Mouse (Mus musculus) forebrain, embryonic 14.5 days (tissue): Measurements from ENCODE around the gene Glb1l. TPM values are rescaled to one million over a fixed set of nuclear protein-coding genes. Genes with fewer than 3 reads are reported as not detected.
"Not testable (repeated sequence)": the region's sequence is repeated elsewhere in the genome, so short reads cannot be mapped to it uniquely, and the experiment has no call there.

Source experiments
- ATAC-seq: fragments of 200-750 bp; cut with Nextera tagmentation; 2 replicates; pipeline ENCODE4 v1.8.0; 2017; ENCODE audit warnings: mild to moderate bottlenecking, moderate library complexity
- DNase-seq: peaks from one replicate; pipeline ENCODE4 v3.0.0-alpha.2; 2015; ENCODE audit warnings: low spot score
- H3K27ac ChIP-seq: fragments of 300-500 bp; sonication (generic); 2 replicates; pipeline ENCODE4 v1.5.1; 2014; ENCODE audit warnings: low read depth, mild to moderate bottlenecking, control low read depth, low read length, moderate library complexity
- H3K27me3 ChIP-seq: fragments of 300-500 bp; sonication (generic); replicated peaks from 2 replicates; pipeline ENCODE4 v1.6.1; 2014; ENCODE audit warnings: low read length, control low read depth, mixed read lengths; ENCODE audit not compliant: control insufficient read depth, insufficient read depth
- H3K36me3 ChIP-seq: fragments of 300-500 bp; sonication (generic); 2 replicates; pipeline ENCODE4 v1.6.1; 2014; ENCODE audit warnings: low read length, control low read depth; ENCODE audit not compliant: control insufficient read depth, insufficient read depth
- H3K4me1 ChIP-seq: fragments of 300-500 bp; sonication (generic); 2 replicates; pipeline ENCODE4 v1.6.1; 2014; ENCODE audit warnings: antibody characterized with exemption, low read length, control low read depth; ENCODE audit not compliant: control insufficient read depth, insufficient read depth
- H3K4me2 ChIP-seq: fragments of 300-500 bp; sonication (generic); 2 replicates; pipeline ENCODE4 v1.6.1; 2014; ENCODE audit warnings: mild to moderate bottlenecking, control low read depth, low read length
- H3K4me3 ChIP-seq: fragments of 300-500 bp; sonication (generic); 2 replicates; pipeline ENCODE4 v1.5.1; 2014; ENCODE audit warnings: low read depth, low read length, control low read depth
- H3K9ac ChIP-seq: fragments of 300-500 bp; sonication (generic); 2 replicates; pipeline ENCODE4 v1.6.1; 2014; ENCODE audit warnings: mild to moderate bottlenecking, low read length, control low read depth, moderate library complexity
- H3K9me3 ChIP-seq: fragments of 300-500 bp; sonication (generic); replicated peaks from 2 replicates; pipeline ENCODE4 v1.6.1; 2016; ENCODE audit warnings: low read length, control low read depth, mixed read lengths; ENCODE audit not compliant: control insufficient read depth
- WGBS: fragments of 180-500 bp; shearing (Covaris S2); extraction: QIAGEN DNeasy Blood & Tissue Kit; methylation state at CpG from one replicate; pipeline ENCODE4 v1.1.7; 2014; 5-methylcytosine and 5-hydroxymethylcytosine counted together
- polyA plus RNA-seq: library from polyadenylated mRNA; unstranded; fragments of >200 nt; fragmentation: Nextera tagmentation; extraction: Ambion mirVana; gene quantifications from 2 replicates; pipeline ENCODE4 v1.2.1, GENCODE M21; 2014

Glb1l gene
- polyA plus RNA-seq, 1 experiment from 2014 or later: 13.0 TPM

GRCm38 (mm10) chr1:75234606-75235005 lies 24.0 kb upstream of the Glb1l start:
- 2% methylated on average over 8 of the region's 8 CpGs for WGBS
- H3K4me2 ChIP-seq: 0 out of 2 replicates have a peak overlapping the region, but pooled peaks have one; percentile 14
- H3K27me3 ChIP-seq: no peaks in the 10 kb centered on the region
- H3K27ac ChIP-seq: no peak overlapping the region
- peak; percentile 87 for DNase-seq
- no peak overlapping the region for H3K4me3 ChIP-seq
- no peaks in the 10 kb centered on the region for H3K9me3 ChIP-seq
- peaks cover 2% of the 10 kb centered on the region; the same call in 1 of the 2 replicates for H3K36me3 ChIP-seq
- no peak overlapping the region for H3K9ac ChIP-seq
- peak; percentile 69; the same call in 1 of the 2 replicates for ATAC-seq
- peaks cover 9% of the 10 kb centered on the region; the same call in 1 of the 2 replicates for H3K4me1 ChIP-seq

DNA sequence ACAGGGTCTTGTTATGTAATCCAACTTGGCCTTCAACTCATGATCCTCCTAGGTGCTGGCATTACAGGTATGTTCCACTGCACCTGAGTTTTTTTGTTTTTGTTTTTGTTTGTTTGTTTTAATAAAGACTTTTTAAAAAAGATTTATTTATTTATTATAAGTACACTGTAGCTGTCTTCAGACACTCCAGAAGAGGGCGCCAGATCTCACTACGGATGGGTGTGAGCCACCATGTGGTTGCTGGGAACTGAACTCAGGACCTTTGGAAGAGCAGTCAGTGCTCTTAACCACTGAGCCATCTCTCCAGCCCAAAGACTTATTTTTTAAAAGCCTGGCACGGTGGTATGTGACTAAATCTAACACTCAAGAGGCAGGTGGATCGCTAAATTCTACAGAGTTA lies 21.9 kb upstream of the Glb1l start:
- not testable (repeated sequence) for H3K9ac ChIP-seq, H3K4me3 ChIP-seq, H3K27ac ChIP-seq, H3K4me1 ChIP-seq, H3K27me3 ChIP-seq, H3K9me3 ChIP-seq, H3K4me2 ChIP-seq, H3K36me3 ChIP-seq, ATAC-seq, DNase-seq
- WGBS: 73% methylated on average over 4 of the region's 4 CpGs

DNA sequence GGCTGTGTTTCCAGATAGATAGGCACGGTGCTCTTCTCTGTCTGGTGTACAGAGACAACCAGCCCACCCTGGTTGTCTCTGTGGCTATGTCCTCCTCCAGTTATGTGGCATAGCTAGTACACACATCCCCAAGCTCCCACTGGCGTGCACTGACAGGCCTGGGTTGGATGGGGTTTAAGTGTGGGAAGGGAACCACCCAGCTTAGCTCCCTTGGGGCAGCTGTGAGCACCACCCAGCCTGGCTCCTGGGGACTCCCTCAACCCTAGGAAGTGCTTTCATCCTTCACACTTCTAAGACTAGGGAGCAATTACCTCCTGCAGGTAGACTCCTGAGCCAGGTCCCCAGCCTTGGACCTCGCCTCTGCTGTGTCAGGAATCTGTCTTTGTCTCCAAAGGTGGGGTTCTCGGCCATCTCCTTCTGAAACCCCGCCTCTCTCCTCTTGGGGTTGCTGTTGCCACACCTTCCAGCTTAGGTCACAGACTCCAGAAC lies 21.1 kb upstream of the Glb1l start, which contains the start of gene A630095N17Rik:
Gene A630095N17Rik (minus strand): TSS at position 439 of the 489 bp plus-strand sequence.
- no peak for DNase-seq
- ATAC-seq: no peak
- no peak within 1 kb of the TSS for H3K4me3 ChIP-seq
- WGBS: 66% methylated on average over 5 of the region's 5 CpGs
- H3K9me3 ChIP-seq: no peaks in the 10 kb centered on the region
- H3K36me3 ChIP-seq: no peaks in the 10 kb centered on the region
- no peak within 1 kb of the TSS for H3K4me2 ChIP-seq
- no peaks in the 10 kb centered on the region for H3K4me1 ChIP-seq
- no peaks in the 10 kb centered on the region for H3K27me3 ChIP-seq
- H3K27ac ChIP-seq: no peak within 1 kb of the TSS
- no peak within 1 kb of the TSS for H3K9ac ChIP-seq

GRCm38 (mm10) chr1:75231224-75231623 lies 20.6 kb upstream of the Glb1l start:
- WGBS: 77% methylated on average over 4 of the region's 4 CpGs
- ATAC-seq: no peak
- H3K4me2 ChIP-seq: no peak overlapping the region

GRCm38 (mm10) chr1:75230335-75230994 lies 19.9 kb upstream of the Glb1l start:
- H3K27ac ChIP-seq: no peak overlapping the region
- H3K4me3 ChIP-seq: no peak overlapping the region
- no peak overlapping the region for H3K4me2 ChIP-seq
- no peaks in the 10 kb centered on the region for H3K36me3 ChIP-seq
- H3K4me1 ChIP-seq: no peaks in the 10 kb centered on the region
- no peak overlapping the region for H3K9ac ChIP-seq
- ATAC-seq: no peak
- H3K9me3 ChIP-seq: no peaks in the 10 kb centered on the region
- no peak for DNase-seq
- WGBS: 79% methylated on average over 7 of the region's 7 CpGs
- H3K27me3 ChIP-seq: no peaks in the 10 kb centered on the region

More at GRCm38 (mm10) chr1:75231224-75231623, 20.6 kb upstream of the Glb1l start:
- no peak overlapping the region for H3K9ac ChIP-seq
- H3K36me3 ChIP-seq: no peaks in the 10 kb centered on the region
- no peaks in the 10 kb centered on the region for H3K27me3 ChIP-seq
- H3K4me1 ChIP-seq: no peaks in the 10 kb centered on the region
- no peaks in the 10 kb centered on the region for H3K9me3 ChIP-seq
- H3K27ac ChIP-seq: no peak overlapping the region
- no peak overlapping the region for H3K4me3 ChIP-seq
- no peak for DNase-seq

- ATAC-seq (no peak), DNase-seq (no peak)
- Histone ChIP-seq H3K27ac (no peak overlapping the region), H3K4me3 (no peak overlapping the region), H3K27me3 (no peaks in the 10 kb centered on the region), H3K9ac (no peak overlapping the region), H3K4me1 (no peaks in the 10 kb centered on the region), H3K4me2 (no peak overlapping the region), H3K9me3 (no peaks in the 10 kb centered on the region), H3K36me3 (no peaks in the 10 kb centered on the region)
- WGBS: 69% methylated on average over 4 of the region's 4 CpGs
Measured at GRCm38 (mm10) chr1:75229158-75229557, 18.5 kb upstream of the Glb1l start.

- WGBS: 78% methylated on average over 1 of the region's 1 CpGs
- Histone ChIP-seq H3K4me2 (no peak overlapping the region), H3K4me3 (no peak overlapping the region), H3K27ac (no peak overlapping the region), H3K27me3 (no peaks in the 10 kb centered on the region), H3K4me1 (no peaks in the 10 kb centered on the region), H3K36me3 (no peaks in the 10 kb centered on the region), H3K9me3 (no peaks in the 10 kb centered on the region), H3K9ac (no peak overlapping the region)
- no peak for DNase-seq
- no peak for ATAC-seq
Measured at GRCm38 (mm10) chr1:75227653-75228052, 17.0 kb upstream of the Glb1l start.

DNA sequence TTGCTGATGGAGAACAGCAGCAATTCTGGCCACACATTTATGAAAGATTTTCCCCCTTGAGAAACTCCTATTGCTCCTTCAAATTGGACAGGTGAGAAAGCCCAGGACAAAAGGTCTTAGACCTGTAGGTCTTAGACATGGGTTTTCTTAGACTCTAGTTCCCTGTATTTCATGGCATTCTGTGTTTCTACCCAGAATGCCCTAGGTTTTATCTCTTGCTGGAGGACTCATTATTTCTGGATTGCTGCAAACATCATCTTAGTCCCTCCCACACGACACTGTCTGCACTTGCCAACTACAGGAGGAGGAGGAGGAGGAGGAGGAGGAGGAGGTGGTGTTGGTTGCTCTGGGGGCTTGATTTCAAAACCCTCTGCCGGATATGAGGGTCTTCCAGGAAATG lies 15.5 kb upstream of the Glb1l start:
- Histone ChIP-seq H3K4me1 (no peaks in the 10 kb centered on the region), H3K9ac (no peak overlapping the region), H3K4me3 (no peak overlapping the region), H3K9me3 (no peaks in the 10 kb centered on the region), H3K36me3 (no peaks in the 10 kb centered on the region), H3K4me2 (no peak overlapping the region), H3K27ac (no peak overlapping the region), H3K27me3 (0 out of 2 replicates have a peak, but pooled peaks cover 3% of the 10 kb centered on the region)
- ATAC-seq (no peak), DNase-seq (no peak)
- 57% methylated on average over 2 of the region's 2 CpGs for WGBS

DNA sequence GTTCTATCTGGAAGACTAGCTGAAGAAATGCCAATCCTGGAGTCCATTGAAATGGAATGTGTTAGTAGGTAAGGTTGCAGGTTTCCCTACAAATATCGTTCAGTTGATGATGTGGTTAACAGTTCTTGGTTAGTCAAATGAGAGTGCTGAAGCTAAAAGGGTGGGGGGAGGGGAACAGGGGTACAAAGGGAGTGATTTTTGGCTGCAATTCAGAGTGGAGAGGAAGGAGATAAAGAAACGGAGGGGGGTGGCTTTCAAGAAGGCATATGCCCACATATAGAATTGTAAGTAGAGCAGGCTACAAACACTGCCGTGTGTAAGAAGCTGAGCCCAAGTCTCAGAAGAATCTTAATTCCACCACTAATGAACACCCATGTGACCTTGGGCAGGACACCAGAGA lies 14.9 kb upstream of the Glb1l start:
- H3K36me3 ChIP-seq: no peaks in the 10 kb centered on the region
- no peak overlapping the region for H3K4me3 ChIP-seq
- H3K27ac ChIP-seq: no peak overlapping the region
- DNase-seq (no peak), ATAC-seq (no peak)
- H3K9ac ChIP-seq: no peak overlapping the region
- 49% methylated on average over 3 of the region's 3 CpGs for WGBS
- no peaks in the 10 kb centered on the region for H3K9me3 ChIP-seq
- H3K4me2 ChIP-seq: no peak overlapping the region
- H3K4me1 ChIP-seq: no peaks in the 10 kb centered on the region
- peaks cover 9% of the 10 kb centered on the region for H3K27me3 ChIP-seq
